Mouse (Mus musculus): ENCODE data around the gene Trpm8.

Gene Trpm8

DNA sequence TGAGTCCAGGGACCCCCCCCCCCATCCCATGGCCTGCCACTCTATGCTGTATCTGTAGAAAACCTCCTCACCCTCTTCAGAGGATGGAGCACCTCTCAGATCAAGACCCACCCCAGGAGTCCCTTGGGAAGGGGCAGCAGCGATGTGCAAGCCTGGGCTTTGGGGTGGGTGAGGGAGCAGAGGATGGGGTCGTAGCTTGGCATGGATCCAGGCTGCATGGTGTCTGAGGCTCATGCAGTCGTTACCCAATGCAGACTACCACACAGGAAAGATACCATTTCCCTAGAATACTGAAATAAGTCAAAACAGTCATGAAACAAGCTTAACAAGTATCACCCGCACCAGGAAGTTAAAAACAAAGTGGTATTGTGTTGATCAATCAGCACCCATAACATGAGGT, 28.8 kb upstream of the Trpm8 start:
- DNase-seq, result no peak

GRCm38 (mm10) chr1:88249596-88249995, 27.9 kb upstream of the Trpm8 start:
- no peak for DNase-seq

- DNase-seq, result no peak
These were observed 27.4 kb upstream of the Trpm8 start for GRCm38 (mm10) chr1:88250023-88250422.

- DNase-seq, result no peak
These were observed 24.4 kb upstream of the Trpm8 start for GRCm38 (mm10) chr1:88253106-88253505.

- DNase-seq, result no peak
These were observed 23.9 kb upstream of the Trpm8 start for GRCm38 (mm10) chr1:88253540-88253939.

DNA sequence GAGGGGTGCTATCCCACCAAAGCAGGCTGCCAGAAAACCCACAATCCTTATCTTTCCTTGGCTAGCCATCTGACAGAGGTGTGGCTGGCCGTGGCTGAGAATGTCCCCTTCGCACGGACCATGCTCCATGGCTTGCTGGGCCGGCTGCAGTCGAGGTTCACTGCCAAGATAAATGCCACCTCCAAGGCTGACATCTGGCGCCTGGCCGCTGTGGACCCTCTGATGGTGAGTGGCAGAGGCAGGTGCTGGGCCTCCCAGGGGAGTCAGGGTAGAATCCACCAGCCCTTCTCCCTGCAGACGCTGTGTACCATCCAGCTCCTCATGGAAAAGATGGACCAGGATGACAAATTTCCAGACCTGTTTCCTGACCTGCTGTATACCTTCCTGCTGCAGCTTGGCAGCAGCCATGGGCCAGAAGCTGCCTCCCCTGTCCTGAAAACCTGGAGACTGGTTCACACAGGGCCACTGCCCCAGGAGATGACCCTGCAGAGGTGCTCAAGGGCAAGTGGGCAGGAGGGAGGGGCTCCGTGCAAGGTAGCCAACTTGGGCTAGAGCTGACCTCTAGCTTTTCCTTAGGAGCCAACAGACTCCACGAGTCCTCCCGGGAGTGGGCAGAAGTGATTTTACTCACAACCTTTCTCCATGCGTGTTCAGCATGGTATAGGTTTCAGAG, 22.5 kb upstream of the Trpm8 start:
- no peak for DNase-seq

- no peak for DNase-seq
These were observed 22.0 kb upstream of the Trpm8 start for GRCm38 (mm10) chr1:88255466-88255857.

DNA sequence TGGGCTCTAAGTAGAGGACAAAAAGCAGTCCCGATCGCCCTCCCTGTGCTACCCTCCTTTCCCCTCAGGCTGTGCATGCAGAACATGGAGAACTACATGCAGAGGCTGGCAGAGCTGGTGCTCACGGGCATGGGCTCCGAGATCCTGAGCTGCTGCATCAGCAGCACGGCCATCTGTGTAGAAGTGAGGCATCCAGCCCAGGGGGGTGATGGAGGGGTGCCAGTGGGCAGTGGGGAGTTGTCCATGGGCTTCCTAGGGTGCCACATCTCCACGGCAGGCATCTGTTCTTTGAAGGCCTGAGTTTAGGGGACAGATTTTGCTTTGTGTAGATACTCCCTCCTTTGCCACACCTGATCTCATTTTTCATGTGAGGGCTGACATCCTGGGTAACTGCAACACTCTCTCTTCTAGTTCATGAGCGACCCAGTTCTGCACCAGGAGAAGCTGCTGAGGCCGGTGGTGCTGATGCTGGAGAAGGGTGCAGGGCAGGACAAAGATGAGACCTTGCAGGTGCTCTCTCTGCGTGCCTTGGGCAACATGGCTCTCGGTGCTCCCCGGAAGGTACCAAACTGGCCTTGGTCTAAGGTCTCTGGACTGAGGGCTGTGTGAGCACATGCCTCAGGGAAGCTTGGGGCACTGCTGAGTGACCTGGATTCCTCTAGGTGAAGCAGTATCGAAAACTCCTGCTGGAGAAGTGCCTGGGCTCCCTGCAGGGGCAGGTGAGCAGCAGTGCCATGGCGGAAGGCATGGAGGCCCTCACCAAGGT, 21.3 kb upstream of the Trpm8 start:
- DNase-seq, result no peak

- no peak for DNase-seq
These were observed 20.4 kb upstream of the Trpm8 start for GRCm38 (mm10) chr1:88256886-88257663.

- no peak for DNase-seq
These were observed 19.8 kb upstream of the Trpm8 start for GRCm38 (mm10) chr1:88257681-88258080.

GRCm38 (mm10) chr1:88258361-88258760, 19.1 kb upstream of the Trpm8 start:
- no peak for DNase-seq

- DNase-seq, result no peak
These were observed 18.4 kb upstream of the Trpm8 start for GRCm38 (mm10) chr1:88258881-88259642.

GRCm38 (mm10) chr1:88259643-88260024, 17.8 kb upstream of the Trpm8 start:
- no peak for DNase-seq

DNA sequence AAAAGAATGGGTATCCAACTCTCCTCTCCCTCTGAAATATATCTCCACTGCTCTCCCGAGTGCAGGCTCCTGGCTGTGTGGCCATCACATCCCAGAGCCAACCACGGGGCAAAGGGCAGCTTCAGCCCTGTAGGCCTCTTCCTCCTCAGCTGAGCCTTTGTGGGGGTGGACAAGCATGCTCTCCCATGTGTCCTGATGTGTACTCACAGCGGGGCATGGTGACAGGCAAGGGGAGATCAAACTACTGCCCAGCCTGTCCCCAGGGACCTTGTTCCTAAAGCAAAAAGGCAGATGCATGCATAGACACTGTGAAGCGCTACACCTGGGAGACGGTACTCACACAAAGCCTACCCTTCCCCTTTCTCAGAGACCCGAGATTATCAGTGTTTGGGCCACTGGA, 17.3 kb upstream of the Trpm8 start:
- DNase-seq, result no peak

DNA sequence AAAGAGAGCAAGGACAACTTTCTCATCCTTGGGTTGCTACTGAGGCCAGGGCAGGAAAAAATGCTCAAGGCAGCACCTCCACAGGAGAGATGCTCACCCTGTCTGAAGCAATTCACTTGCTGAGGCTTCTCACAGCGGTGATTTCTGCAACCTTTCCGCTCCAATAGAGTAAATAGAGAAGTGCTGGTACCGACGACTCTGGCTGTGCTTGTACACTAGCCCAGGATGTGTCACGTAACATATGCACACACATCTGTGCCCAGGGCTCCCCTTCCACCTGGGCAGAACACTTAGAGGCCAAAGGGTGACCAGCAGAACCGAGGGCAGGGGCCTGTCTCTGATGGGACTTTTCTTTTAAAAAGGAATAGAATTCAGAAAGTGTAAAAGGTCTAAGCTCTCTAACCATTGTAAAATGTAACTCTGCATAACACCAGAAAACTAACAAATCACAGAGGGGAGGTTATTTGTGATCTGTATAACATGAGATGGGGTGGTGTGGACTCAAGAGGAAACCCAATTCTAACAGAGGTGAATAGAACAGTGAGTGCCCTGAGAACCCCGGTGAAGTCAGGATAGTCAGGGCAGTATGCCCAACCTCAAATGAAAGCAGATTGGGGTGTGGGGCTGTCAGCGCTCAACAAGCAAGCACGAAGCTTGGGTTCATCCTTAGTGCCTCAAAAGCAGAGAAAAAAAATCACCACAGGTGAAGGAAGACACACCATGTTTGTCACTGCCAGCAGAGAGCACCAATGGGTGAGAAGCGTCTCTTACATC, 16.7 kb upstream of the Trpm8 start:
- no peak for DNase-seq

DNA sequence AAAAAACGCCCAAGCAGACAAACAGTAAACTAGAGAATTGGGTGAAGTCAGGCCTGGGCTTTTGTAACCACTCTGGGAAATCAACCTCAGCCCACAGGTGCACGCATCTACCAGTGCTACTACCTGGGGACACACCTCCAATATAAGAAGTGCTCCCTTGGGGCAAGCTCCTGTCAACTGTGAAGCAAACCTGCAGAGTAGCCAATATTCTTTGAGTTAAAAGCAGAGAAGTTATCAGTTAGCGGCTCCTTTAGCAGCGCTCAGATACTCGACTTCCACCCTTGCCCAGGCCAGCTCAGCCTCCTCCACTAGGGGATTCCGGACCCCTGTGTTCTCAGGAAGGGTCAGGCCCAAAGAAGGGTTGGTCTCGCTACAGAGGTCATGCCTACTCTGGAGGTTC, 15.8 kb upstream of the Trpm8 start:
- no peak for DNase-seq

DNA sequence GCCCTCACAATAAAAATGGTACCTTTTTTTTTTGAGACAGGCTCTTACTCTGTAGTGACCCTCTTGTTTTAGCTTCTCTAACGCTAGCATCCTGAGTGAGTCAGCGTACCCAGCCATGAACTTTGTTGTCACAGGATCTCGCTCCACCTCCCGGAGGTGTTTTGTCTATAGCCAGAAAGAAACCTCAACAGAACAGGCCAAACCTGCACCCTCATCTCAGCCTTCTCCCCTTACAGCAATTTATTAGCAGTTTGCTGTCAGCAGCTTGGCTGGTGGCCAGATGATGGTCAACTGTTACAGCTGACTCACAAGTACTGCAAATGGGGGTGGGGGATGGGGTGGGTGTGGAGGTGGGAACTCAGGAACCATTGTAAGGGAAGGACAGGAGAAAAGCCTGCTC, 15.2 kb upstream of the Trpm8 start:
- DNase-seq, result no peak

- DNase-seq, result no peak
These were observed 14.5 kb upstream of the Trpm8 start for GRCm38 (mm10) chr1:88262961-88263360.

GRCm38 (mm10) chr1:88263778-88264177, 13.7 kb upstream of the Trpm8 start:
- DNase-seq, result no peak

- no peak for DNase-seq
These were observed 13.1 kb upstream of the Trpm8 start for GRCm38 (mm10) chr1:88264237-88264868.

DNA sequence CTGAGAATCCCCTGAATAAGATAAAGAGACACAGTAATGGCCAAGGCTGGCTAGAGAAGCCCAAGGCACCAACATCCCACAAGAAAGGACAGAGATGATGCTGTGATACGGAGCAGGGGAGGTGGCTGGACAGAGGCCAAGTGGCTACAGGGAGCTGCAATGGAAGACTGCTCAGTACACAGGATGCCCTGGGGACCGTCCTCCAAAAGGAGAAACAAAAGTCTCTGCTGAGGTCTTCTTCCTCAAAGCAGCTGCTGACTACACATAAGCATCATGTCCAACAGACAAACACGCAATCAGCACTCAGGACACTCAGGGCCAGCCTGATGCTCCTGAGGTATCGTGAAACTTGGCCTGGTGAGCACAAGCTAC, 12.6 kb upstream of the Trpm8 start:
- DNase-seq, result no peak

- DNase-seq, result no peak
These were observed 11.3 kb upstream of the Trpm8 start for GRCm38 (mm10) chr1:88266123-88266522.
